Mouse (Mus musculus): Measurements from ENCODE around the gene Gm5930.
"Not testable (repeated sequence)": the region's sequence is repeated elsewhere in the genome, so short reads cannot be mapped to it uniquely, and the experiment has no call there.

Gene Gm5930

GRCm38 (mm10) chr14:44338484-44338883, at the start of gene Gm5930:
Gene Gm5930 (minus strand): TSS chr14:44338584.
- DNase-seq, result not testable (repeated sequence)

DNA sequence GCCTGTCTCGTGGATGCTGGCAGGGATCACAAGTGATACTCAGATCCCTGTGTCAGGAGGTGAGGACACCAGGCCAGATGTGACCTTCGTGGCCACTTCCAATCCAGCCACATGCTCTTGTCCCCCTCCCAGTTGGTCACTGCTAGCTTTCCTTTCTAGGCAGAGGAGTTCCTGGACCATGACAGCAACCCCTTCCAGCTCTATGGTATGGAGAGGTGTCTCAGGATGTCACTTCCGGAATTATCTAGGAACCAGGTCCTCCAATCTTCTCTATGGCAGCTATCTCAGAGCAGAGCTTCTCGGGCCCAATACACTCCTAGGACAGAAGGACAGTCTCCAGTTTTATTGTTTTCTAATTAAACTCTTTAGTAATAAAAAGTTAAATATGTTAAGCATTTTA, 45.8 kb upstream of the Gm5930 start:
- DNase-seq, result not testable (repeated sequence)

DNA sequence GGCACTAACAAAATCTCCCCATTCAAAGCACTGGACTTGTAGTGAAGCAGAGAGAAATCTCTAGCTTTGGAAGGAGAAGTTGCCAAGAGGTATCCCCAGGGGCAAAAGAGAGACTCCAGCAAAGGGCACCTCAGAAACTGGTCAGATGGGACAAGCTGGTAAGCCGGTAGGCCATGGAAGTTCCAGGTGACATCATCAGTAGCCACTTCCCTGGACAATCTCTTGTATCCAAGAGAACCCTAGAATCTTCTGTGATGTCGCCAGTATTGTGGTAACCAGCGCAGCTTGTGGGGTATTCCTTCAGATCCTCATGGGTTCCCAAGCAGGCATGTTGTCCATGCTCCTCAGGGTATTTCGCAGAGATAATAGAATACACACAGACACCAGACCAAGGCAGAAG, 26.7 kb upstream of the Gm5930 start, which contains the start of gene Gm8229:
Gene Gm8229, plus strand, starts transcription at position 301 of the 400 bp plus-strand sequence.
- not testable (repeated sequence) for DNase-seq

GRCm38 (mm10) chr14:44362301-44362700, 23.9 kb upstream of the Gm5930 start:
- DNase-seq, result not testable (repeated sequence)

GRCm38 (mm10) chr14:44361416-44361815, 23.0 kb upstream of the Gm5930 start:
- not testable (repeated sequence) for DNase-seq

DNA sequence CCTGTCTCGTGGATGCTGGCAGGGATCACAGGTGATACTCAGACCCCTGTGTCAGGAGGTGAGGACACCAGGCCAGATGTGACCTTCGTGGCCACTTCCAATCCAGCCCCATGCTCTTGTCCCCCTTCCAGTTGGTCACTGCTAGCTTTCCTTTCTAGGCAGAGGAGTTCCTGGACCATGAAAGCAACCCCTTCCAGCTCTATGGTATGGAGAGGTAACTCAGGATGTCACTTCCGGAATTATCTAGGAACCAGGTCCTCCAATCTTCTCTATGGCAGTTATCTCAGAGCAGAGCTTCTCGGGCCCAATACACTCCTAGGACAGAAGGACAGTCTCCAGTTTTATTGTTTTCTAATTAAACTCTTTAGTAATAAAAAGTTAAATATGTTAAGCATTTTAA, 26.3 kb downstream of the Gm5930 start:
- not testable (repeated sequence) for DNase-seq

DNA sequence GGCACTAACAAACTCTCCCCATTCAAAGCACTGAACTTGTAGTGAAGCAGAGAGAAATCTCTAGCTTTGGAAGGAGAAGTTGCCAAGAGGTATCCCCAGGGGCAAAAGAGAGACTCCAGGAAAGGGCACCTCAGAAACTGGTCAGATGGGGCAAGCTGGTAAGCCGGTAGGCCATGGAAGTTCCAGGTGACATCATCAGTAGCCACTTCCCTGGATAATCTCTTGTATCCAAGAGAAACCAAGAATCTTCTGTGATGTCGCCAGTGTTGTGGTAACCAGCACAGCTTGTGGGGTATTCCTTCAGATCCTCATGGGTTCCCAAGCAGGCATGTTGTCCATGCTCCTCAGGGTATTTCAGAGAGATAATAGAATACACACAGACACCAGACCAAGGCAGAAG, 53.1 kb downstream of the Gm5930 start, which contains the start of gene Gm8220:
Gene Gm8220, plus strand, starts transcription at position 301 of the 400 bp plus-strand sequence.
- not testable (repeated sequence) for DNase-seq
